Mouse (Mus musculus) spleen, adult 2 months (tissue): ENCODE data around the gene Ebi3.

Source experiments
- CTCF ChIP-seq: fragments of 200-500 bp; IDR thresholded peaks from 2 replicates; pipeline ENCODE4 v1.5.1; 2011; ENCODE audit warnings: mild to moderate bottlenecking, inconsistent platforms; ENCODE audit not compliant: insufficient read depth, insufficient read length, insufficient replicate concordance; ENCODE audit errors: extremely low read depth
- POLR2A ChIP-seq: fragments of 200-500 bp; IDR thresholded peaks from 2 replicates; pipeline ENCODE4 v1.6.1; 2011; ENCODE audit warnings: low read depth, low read length, inconsistent platforms

DNA sequence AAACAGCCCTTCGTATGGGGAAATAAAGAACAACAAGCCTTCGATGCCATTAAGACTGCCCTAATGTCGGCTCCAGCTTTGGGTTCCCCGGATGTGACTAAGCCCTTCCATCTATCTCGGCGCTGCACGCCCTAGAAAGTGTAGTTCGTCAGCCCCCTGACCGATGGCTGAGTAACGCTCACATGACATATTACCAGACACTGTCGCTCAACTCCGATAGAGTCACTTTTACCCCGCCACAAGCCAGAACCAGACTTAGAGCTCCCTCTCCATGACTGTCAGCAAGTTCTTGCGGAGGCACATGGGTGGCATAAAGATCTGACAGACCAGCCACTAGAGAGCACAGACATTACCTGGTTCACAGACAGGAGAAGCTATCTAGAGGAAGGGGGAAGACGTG lies 19.2 kb upstream of the Ebi3 start:
- TF ChIP-seq POLR2A (no peak), CTCF (no peak)
